Mouse (Mus musculus) heart, embryonic 14.5 days (tissue): Measurements from ENCODE around the gene Cyp2t4. TPM values are rescaled to one million over a fixed set of nuclear protein-coding genes. Genes with fewer than 3 reads are reported as not detected.
A peak's percentile ranks its signal among the peaks of the same experiment; 100 is the strongest.

Source experiments
- ATAC-seq: fragments of 200-750 bp; cut with Nextera tagmentation; 2 replicates; pipeline ENCODE4 v1.8.0; 2017; ENCODE audit warnings: low read depth, moderate TSS enrichment; ENCODE audit not compliant: insufficient number of reproducible peaks, insufficient read depth, low FRiP score
- H3K27ac ChIP-seq, 2 experiments: fragments of 200-500 bp in 1 of 2; fragments of 300-500 bp in 1 of 2; sonication (generic) in 1 of 2; replicated peaks in 1 of 2; 2 replicates each; pipeline ENCODE4 v1.5.1; 2012 to 2014; ENCODE audit warnings: low read depth in 2 of 2, low read length in 2 of 2, control low read depth in 1 of 2, mild to moderate bottlenecking in 1 of 2, mixed read lengths in 1 of 2; ENCODE audit not compliant: control insufficient read depth in 1 of 2, insufficient read depth in 1 of 2
- H3K27me3 ChIP-seq: fragments of 300-500 bp; sonication (generic); 2 replicates; pipeline ENCODE4 v1.6.1; 2014; ENCODE audit warnings: mild to moderate bottlenecking, low read length, control low read depth; ENCODE audit not compliant: control insufficient read depth, insufficient read depth
- H3K36me3 ChIP-seq: fragments of 300-500 bp; sonication (generic); 2 replicates; pipeline ENCODE4 v1.6.1; 2014; ENCODE audit warnings: mild to moderate bottlenecking, control low read depth, low read length, mixed read lengths; ENCODE audit not compliant: control insufficient read depth, insufficient read depth
- H3K4me1 ChIP-seq, 2 experiments: fragments of 200-500 bp in 1 of 2; fragments of 300-500 bp in 1 of 2; sonication (generic) in 1 of 2; 2 replicates each; pipeline ENCODE4 v1.6.1; 2012 to 2014; ENCODE audit warnings: low read length in 2 of 2, control low read depth in 1 of 2, mixed read lengths in 1 of 2; ENCODE audit not compliant: control insufficient read depth in 2 of 2, insufficient read depth in 2 of 2
- H3K4me2 ChIP-seq: fragments of 300-500 bp; sonication (generic); 2 replicates; pipeline ENCODE4 v1.6.1; 2014; ENCODE audit warnings: mild to moderate bottlenecking, low read length
- H3K4me3 ChIP-seq, 2 experiments: fragments of 200-500 bp in 1 of 2; fragments of 300-500 bp in 1 of 2; sonication (generic) in 1 of 2; 2 replicates each; pipeline ENCODE4 v1.5.1; 2012 to 2014; ENCODE audit warnings: low read length in 2 of 2, mild to moderate bottlenecking in 2 of 2, control low read depth in 1 of 2, low read depth in 1 of 2, moderate library complexity in 1 of 2; ENCODE audit not compliant: control insufficient read depth in 1 of 2, insufficient read depth in 1 of 2
- H3K9ac ChIP-seq: fragments of 300-500 bp; sonication (generic); 2 replicates; pipeline ENCODE4 v1.6.1; 2014; ENCODE audit warnings: mild to moderate bottlenecking, low read length
- H3K9me3 ChIP-seq: fragments of 300-500 bp; sonication (generic); 2 replicates; pipeline ENCODE4 v1.6.1; 2016; ENCODE audit warnings: low read length, control low read depth; ENCODE audit not compliant: control insufficient read depth
- WGBS: fragments of 180-500 bp; shearing (Covaris S2); extraction: QIAGEN DNeasy Blood & Tissue Kit; methylation state at CpG from one replicate; pipeline ENCODE4 v1.1.7; 2014; 5-methylcytosine and 5-hydroxymethylcytosine counted together
- polyA plus RNA-seq: library from polyadenylated mRNA; unstranded; fragments of >200 nt; fragmentation: Nextera tagmentation; extraction: Ambion mirVana; gene quantifications from 2 replicates; pipeline ENCODE4 v1.2.1, GENCODE M21; 2014

Gene Cyp2t4
- polyA plus RNA-seq, 1 experiment from 2014 or later, result 0.22 TPM

GRCm38 (mm10) chr7:27124969-27125368, 28.5 kb upstream of the Cyp2t4 start:
- ATAC-seq, result no peak
- no peaks in the 10 kb centered on the region for H3K36me3 ChIP-seq
- no peak overlapping the region for H3K27ac ChIP-seq
- WGBS, result 63% methylated on average over 4 of the region's 4 CpGs
- H3K4me2 ChIP-seq, result no peak overlapping the region
- H3K9me3 ChIP-seq, result no peaks in the 10 kb centered on the region
- no peaks in the 10 kb centered on the region for H3K4me1 ChIP-seq
- H3K4me3 ChIP-seq, result no peak overlapping the region
- H3K9ac ChIP-seq, result no peak overlapping the region
- no peaks in the 10 kb centered on the region for H3K27me3 ChIP-seq

GRCm38 (mm10) chr7:27128162-27128561, 25.4 kb upstream of the Cyp2t4 start:
- Histone ChIP-seq H3K36me3 (no peaks in the 10 kb centered on the region), H3K4me1 (peaks cover 0 to 3% of the 10 kb centered on the region in 2 experiments; a peak in 1 of 4 replicates), H3K9me3 (no peaks in the 10 kb centered on the region), H3K27me3 (no peaks in the 10 kb centered on the region), H3K27ac (no peak overlapping the region), H3K9ac (no peak overlapping the region), H3K4me2 (no peak overlapping the region), H3K4me3 (no peak overlapping the region)
- ATAC-seq, result no peak
- 38% methylated on average over 3 of the region's 3 CpGs for WGBS

GRCm38 (mm10) chr7:27128946-27129345, 24.6 kb upstream of the Cyp2t4 start:
- Histone ChIP-seq H3K4me3 (no peak overlapping the region), H3K27ac (no peak overlapping the region), H3K4me2 (no peak overlapping the region), H3K27me3 (no peaks in the 10 kb centered on the region), H3K9me3 (no peaks in the 10 kb centered on the region), H3K4me1 (peaks cover 0 to 3% of the 10 kb centered on the region in 2 experiments; a peak in 1 of 4 replicates), H3K36me3 (no peaks in the 10 kb centered on the region), H3K9ac (no peak overlapping the region)
- no peak for ATAC-seq
- WGBS, result 55% methylated on average over 13 of the region's 13 CpGs

GRCm38 (mm10) chr7:27129811-27130210, 23.7 kb upstream of the Cyp2t4 start:
- H3K4me1 ChIP-seq, result peaks cover 0 to 3% of the 10 kb centered on the region in 2 experiments; a peak in 1 of 4 replicates
- no peak overlapping the region for H3K4me2 ChIP-seq
- no peaks in the 10 kb centered on the region for H3K36me3 ChIP-seq
- H3K9me3 ChIP-seq, result no peaks in the 10 kb centered on the region
- no peak overlapping the region for H3K27ac ChIP-seq
- no peak for ATAC-seq
- no peak overlapping the region for H3K9ac ChIP-seq
- WGBS, result 83% methylated on average over 12 of the region's 12 CpGs
- no peaks in the 10 kb centered on the region for H3K27me3 ChIP-seq
- H3K4me3 ChIP-seq, result no peak overlapping the region

- no peak overlapping the region for H3K9ac ChIP-seq
- H3K36me3 ChIP-seq, result no peaks in the 10 kb centered on the region
- peaks cover 0 to 3% of the 10 kb centered on the region in 2 experiments; a peak in 1 of 4 replicates for H3K4me1 ChIP-seq
- no peak overlapping the region for H3K4me2 ChIP-seq
- H3K27me3 ChIP-seq, result no peaks in the 10 kb centered on the region
- H3K4me3 ChIP-seq, result no peak overlapping the region
- H3K27ac ChIP-seq, result no peak overlapping the region
- H3K9me3 ChIP-seq, result no peaks in the 10 kb centered on the region
- WGBS, result 83% methylated on average over 22 of the region's 22 CpGs
- no peak for ATAC-seq
These were observed 22.8 kb upstream of the Cyp2t4 start for GRCm38 (mm10) chr7:27130521-27131370.

- Histone ChIP-seq H3K4me1 (peaks cover 0 to 3% of the 10 kb centered on the region in 2 experiments; a peak in 1 of 4 replicates), H3K27ac (no peak overlapping the region), H3K27me3 (no peaks in the 10 kb centered on the region), H3K4me3 (no peak overlapping the region), H3K36me3 (no peaks in the 10 kb centered on the region), H3K9me3 (no peaks in the 10 kb centered on the region), H3K9ac (no peak overlapping the region), H3K4me2 (no peak overlapping the region)
- ATAC-seq, result no peak
- 64% methylated on average over 2 of the region's 2 CpGs for WGBS
These were observed 22.1 kb upstream of the Cyp2t4 start for GRCm38 (mm10) chr7:27131387-27131786.

- no peak overlapping the region for H3K4me3 ChIP-seq
- ATAC-seq, result no peak
- H3K9ac ChIP-seq, result no peak overlapping the region
- no peaks in the 10 kb centered on the region for H3K9me3 ChIP-seq
- WGBS, result 10% methylated on average over 10 of the region's 10 CpGs
- no peaks in the 10 kb centered on the region for H3K36me3 ChIP-seq
- no peak overlapping the region for H3K27ac ChIP-seq
- no peaks in the 10 kb centered on the region for H3K27me3 ChIP-seq
- peaks cover 0 to 3% of the 10 kb centered on the region in 2 experiments; a peak in 1 of 4 replicates for H3K4me1 ChIP-seq
- H3K4me2 ChIP-seq, result 0 out of 2 replicates have a peak overlapping the region, but pooled peaks have one; percentile 13
These were observed 20.9 kb upstream of the Cyp2t4 start for GRCm38 (mm10) chr7:27132588-27132987.
